In genomic region chr4:10711939-10712533, GRCm38 (mm10) we compare ENCODE assay signal across 25 mouse cellular contexts.
"Had no signal": no experiment of that assay in that cellular context is flagged by ENCODE, and none has a peak within 500 bp of the region (broad histone marks: within the 10 kb centered on the region; RNA-seq: fewer than 3 reads in every experiment).

No protein-coding gene starts in this region.

- H3K27me3 ChIP-seq: heart, embryonic 13.5 days; heart, embryonic 15.5 days; hindbrain, embryonic 12.5 days; kidney, embryonic 15.5 days; limb, embryonic 13.5 days; limb, embryonic 15.5 days had no signal

- H3K4me1 ChIP-seq: hindbrain, embryonic 12.5 days; kidney, embryonic 15.5 days had no signal

- DNase-seq: gastrocnemius, postnatal 14 days; gastrocnemius, postnatal 36 days; heart, adult 11 months; heart, adult 2 months; heart, postnatal 14 days; heart, postnatal 36 days; kidney, adult 11 months; kidney, adult 2 months; kidney, adult 9 months; kidney, postnatal 14 days; kidney, postnatal 36 days; layer of hippocampus, adult 9-11 months; layer of hippocampus, postnatal 36 days; left cerebral cortex, postnatal 4 days had no signal

- ATAC-seq: hindbrain, postnatal 0 days; intestine, embryonic 16.5 days had no signal

- H3K27ac ChIP-seq: heart, adult 2 months; heart, embryonic 13.5 days; heart, embryonic 15.5 days; hindbrain, embryonic 12.5 days; hindbrain, embryonic 14.5 days; hindbrain, postnatal 0 days; kidney, embryonic 15.5 days; kidney, postnatal 0 days; limb, embryonic 13.5 days; limb, embryonic 15.5 days had no signal

- H3K4me3 ChIP-seq: heart, adult 2 months; heart, embryonic 13.5 days; heart, embryonic 15.5 days; hindbrain, embryonic 12.5 days; kidney, embryonic 15.5 days; limb, embryonic 13.5 days; limb, embryonic 15.5 days had no signal

- H3K36me3 ChIP-seq: heart, embryonic 13.5 days; heart, embryonic 15.5 days; hindbrain, embryonic 12.5 days; kidney, embryonic 15.5 days; limb, embryonic 13.5 days; limb, embryonic 15.5 days had no signal

- H3K9ac ChIP-seq: heart, embryonic 13.5 days; heart, embryonic 15.5 days; hindbrain, embryonic 12.5 days; hindbrain, embryonic 14.5 days; kidney, embryonic 15.5 days; limb, embryonic 13.5 days; limb, embryonic 15.5 days had no signal

- H3K9me3 ChIP-seq: heart, embryonic 13.5 days; heart, embryonic 15.5 days; hindbrain, embryonic 12.5 days; kidney, embryonic 15.5 days; limb, embryonic 13.5 days; limb, embryonic 15.5 days had no signal

- H3K4me2 ChIP-seq: heart, embryonic 11.5 days; heart, embryonic 13.5 days; heart, embryonic 15.5 days; hindbrain, embryonic 12.5 days; hindbrain, embryonic 14.5 days; kidney, embryonic 15.5 days; limb, embryonic 13.5 days; limb, embryonic 15.5 days had no signal
